Mouse (Mus musculus) adipocyte (in vitro differentiated cells): ENCODE data around the gene Lcn10.
A peak's percentile ranks its signal among the peaks of the same experiment; 100 is the strongest.
"Not testable (repeated sequence)": the region's sequence is repeated elsewhere in the genome, so short reads cannot be mapped to it uniquely, and the experiment has no call there.

Experiments
- DNase-seq: peaks from one replicate; pipeline ENCODE4 v3.0.0-alpha.2; 2016; ENCODE audit warnings: low spot score

The Lcn10 gene

DNA sequence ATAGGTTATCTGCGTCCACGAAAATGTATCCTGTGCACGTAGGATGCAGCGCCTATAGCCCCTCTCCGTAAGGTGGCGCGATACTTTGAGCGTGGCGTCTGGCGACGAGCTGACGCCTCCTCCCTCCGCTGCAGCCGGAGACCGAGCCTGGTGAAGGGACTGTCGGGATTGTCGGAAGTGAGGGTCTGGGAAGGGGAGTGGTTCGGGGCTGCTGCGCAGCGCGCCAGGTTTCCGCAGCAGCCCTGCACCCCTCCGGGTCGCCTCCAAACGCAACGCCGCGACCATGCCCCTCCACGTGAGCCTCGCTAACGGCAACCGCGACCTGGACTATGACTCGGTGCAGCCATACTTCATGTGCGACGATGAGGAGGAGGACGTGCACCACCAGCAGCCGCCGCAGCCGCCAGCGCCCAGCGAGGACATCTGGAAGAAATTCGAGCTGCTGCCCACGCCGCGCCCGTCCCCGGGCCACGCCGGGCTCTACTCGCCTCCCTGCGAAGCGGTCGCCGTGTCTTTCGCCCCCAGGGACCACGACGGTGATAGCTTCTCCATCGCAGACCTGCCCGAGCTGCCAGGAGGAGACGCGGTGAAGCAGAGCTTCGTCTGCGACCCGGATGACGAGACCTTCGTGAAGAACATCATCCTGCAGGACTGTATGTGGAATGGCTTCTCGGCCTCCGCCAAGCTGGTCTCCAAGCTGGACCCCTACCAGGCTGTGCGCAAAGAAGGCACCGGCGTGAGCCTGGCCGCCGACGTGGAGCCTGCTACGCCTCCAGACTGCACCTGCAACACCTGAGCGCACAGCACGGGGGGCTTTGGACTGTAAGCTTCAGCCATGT lies 24.3 kb downstream of the Lcn10 start, which contains the start of gene Bmyc:
TSS of gene Bmyc (plus strand) at position 97 of the 839 bp plus-strand sequence.
- DNase-seq = no peak

DNA sequence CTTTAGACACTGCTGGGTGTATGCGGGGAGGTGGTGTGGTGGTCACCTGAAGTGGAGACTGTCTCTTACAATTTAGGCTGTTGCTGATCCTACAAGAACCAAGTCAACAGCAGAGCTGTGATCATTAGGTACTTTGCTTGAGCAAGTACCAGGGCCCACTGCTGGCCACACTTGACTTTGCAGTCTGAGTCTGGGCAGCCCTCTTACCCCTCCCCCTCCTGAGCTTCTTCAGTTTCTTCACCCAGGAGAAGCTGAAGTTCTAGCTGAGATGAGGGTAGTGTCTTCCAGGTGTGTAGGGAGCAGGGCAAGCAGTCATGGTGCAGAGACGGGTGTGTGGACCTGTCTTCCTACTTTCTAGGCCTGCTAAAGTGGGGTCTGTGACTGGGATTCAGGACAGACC lies 25.6 kb downstream of the Lcn10 start:
- DNase-seq = peak; percentile 16

DNA sequence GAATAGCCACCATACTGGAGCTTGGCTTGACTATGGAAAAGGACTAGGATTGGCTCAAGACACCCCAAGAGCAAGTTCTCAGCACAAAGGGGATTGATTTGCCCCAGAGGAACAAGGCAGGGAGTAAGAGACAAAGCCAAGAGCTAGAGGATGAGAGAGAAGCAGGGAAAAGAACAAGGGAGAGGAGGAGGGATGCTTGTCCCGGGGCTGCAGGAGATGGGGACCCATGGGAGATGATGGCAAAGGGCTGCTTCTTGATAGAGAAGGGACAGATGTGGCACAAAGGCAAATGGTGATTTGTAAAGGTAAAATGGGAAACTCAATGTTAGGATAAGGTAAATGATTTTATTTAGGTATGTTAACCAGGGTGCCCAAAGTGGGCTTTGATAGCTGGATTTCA lies 26.5 kb downstream of the Lcn10 start:
- not testable (repeated sequence) for DNase-seq

DNA sequence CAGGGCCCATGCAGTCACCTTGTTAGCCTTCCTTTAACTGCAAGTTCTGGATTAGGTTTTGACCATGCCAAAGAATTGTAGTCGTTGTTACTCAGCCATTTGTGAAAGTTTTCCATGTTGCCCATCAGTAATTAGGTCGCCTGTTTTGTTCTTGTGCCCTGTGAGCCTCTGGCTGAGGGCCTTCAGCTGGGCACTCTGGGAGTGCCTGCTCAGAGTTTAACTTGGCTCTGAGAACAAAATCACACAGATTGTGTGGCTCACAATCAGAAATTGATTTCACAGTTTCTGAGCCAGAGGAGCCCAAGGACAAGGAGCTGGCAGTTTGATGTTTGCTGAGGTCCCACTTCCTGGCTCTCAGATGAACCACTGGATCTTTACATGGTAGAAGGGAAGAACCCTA lies 27.3 kb downstream of the Lcn10 start:
- not testable (repeated sequence) for DNase-seq

DNA sequence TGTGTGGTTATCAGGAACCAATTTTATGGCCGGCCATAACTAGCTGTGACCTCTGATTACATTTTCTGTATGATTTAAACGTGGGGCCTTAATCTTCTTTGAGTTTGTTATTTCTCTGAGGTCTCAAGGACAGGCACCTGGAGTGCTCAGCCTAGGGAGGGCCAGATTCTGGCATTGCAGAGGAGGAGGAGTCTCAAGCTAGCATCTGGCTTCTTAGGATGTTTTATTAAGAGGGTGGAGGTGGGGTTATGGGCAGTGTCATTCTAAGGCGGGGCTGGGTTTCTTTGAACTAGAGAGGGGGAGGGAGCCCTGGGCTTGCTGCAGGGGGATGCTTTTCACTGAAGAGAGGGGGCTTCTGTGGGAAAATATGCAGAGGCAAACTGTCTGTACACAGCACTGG lies 29.1 kb downstream of the Lcn10 start:
- not testable (repeated sequence) for DNase-seq

DNA sequence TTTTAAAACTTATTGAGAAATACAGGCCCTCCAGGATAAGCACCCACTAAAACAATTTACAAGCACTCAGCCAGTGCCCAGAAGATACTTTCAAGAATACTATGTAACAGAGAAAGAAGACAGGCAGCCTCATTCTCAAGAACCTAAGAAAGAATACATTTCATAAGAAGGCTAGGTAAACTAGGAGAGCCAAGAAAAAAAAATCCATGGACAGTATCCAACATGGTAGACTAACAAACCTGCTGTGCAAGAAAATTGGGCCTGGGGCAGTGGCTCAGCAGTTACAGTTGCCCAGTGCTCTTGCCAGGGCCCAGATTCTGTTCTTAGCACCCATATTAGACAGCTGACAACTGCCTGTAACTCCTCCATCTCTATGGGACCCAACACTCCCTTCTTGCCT lies 34.7 kb downstream of the Lcn10 start:
- no peak for DNase-seq

DNA sequence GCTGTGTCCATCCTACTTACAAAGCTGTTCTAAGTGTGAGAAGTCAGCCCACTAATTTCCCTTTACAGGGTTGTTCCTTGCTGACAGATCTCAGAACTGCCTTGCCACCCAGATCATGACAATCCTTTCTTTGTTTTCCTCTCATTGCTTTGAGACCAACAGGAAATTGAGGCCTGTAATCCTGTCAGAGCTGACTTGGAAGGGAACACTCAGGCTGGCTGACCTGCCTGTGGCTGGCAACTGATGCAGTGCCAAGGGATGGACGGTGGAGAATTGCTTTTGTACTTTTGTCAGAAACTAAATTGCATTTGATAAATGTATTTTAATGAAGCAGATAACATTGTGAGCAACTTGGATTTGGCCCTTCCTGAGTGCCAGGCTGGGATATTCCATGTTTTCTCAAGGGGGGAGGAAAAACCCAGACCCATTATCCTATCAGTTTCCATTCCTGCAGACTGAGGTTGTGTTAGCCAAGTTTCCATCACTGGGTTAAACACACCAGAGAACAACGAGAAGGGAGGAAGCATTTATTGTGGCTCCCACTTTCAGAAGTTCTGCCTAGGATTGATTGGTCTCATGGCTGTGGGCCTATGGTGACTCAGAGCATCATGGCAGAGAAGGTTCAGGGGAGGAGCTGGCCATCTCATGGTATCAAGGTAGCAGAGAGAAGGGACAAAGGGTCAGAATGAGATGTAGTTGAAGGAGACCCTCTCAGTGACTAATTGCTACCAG lies 50.8 kb downstream of the Lcn10 start:
- no peak for DNase-seq
